Mouse (Mus musculus): ENCODE results near the gene Ezr.
"Not testable (repeated sequence)": the region's sequence is repeated elsewhere in the genome, so short reads cannot be mapped to it uniquely, and the experiment has no call there.

Gene Ezr

DNA sequence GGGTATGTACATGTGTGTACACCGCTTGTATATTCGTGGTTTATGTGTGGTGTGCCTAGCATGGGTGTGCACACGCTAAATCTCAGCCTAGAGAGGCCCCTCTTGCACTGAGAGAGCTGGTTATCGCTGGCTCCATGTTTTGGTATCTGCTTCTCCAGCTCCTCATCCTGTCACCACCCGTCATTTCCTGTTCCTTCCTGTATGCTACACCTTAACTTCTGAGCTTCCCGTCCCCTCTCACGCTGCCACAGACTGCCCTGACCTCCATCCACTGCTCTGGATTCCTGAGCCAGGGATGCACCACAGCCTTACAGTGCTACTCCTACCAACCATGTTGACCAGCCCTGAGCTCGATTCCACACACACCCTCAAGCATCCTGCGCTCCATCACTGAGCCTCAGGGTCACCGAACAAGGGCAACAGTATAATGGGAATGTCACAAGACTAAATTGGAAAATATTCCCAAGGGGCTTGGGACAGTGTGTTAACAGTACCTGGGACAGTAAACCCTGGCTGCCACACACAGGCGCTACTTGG, 39.5 kb downstream of the Ezr start:
- DNase-seq (ENCODE audit: low spot score in 2 of 2) = no peak

DNA sequence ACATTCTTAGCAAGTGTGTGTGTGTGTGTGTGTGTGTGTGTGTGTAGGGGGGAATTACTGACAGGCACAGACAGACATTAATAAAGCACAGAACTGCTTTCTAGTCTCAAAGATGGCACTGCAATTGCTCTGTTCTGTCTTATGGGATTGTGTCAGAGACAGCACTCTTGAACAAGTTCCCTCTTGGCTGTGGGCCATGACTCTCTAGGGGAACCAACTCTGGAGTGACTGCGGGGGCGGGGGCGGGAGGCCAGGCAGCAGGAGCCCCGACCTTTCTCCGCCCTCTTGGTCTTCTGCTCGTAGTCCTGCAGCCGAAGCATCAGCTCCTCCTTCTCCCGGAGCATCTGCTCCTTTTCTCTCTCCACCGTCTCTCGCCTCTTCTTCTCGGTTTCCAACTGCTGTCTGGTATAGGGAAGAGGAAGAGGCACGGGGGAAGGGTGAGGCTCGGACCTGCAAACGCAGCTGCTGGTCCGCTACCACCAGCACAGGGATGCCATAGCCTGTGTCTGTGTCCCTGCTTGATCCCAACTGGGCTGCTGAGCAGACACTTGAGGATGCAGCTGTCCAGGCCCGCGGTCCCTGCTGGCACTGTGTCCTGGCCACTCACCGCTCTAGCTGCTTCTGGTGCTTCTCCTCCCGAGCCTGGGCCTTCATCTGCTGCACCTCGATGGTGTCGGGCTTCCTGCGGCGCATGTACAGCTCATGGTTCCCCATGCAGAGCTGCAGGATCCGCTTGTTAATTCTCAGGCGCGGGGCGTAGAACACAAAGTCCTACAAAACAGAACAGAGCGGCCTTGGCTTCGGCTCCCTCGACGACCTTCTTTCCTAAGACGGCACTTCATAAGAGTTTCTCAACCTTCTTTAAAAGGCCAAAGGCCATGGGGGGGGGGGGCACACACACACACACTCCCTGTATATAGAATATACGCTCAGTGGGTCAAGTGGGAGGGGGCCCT, 40.2 kb downstream of the Ezr start:
- no peak for DNase-seq (ENCODE audit: low spot score in 2 of 2)

DNA sequence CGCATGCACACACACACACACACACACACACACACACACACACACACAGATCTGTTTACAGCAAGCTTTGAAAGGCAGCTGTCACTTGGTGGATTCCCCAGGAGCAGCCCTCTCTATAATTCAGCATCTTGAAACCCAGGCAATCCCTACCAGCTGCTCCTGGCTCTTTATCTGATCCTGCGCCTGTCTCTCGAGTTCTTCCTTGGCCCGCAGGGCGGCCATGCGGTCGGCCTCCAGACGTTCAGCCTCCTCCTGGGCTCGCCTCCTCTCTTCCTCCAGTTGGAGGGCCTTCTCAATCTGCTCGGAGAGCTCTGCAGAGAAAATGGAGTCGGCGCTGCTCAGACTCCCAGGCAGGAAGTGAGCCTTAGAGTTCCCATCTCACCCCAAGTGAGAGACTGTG, 41.3 kb downstream of the Ezr start:
- no peak for DNase-seq (ENCODE audit: low spot score in 2 of 2)

DNA sequence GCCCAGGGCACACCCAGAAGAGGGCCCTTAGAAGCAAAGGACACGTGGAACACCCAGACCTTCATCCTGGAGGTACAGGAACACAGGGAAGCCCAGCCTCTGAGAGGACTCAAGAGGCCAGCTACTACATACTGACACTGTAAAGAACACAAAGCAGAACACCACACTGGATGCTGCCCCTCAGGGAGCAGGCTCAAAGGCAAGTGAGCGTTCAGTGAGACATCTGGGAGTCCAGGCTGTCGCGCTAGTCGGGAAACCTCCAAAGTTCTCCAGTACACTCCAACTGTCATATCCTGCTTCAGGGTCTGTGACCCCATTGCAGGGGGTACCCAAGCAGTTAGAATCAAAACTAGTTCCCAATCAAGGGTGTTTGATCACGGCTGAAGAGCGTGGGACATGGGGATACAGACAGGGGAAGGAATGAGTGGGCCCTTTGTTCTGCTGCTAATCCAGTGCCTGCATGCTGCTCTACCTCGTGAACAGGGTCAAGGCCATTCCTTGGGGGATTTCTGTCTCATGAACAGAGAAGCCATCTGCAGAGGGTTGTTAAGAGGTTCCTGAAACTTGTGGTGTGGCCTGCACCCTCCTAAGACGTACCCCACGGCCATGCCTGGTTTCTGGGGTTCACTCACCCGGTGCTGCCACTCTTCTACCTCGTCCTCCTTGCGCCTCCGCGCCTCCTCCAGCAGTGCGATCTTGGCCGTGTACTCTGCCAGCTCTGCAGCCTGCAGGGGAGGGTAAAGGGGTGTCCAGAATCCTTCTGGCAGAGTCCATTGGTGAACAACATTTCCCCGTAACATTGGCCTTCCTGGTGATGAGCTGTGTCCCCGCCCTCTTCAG, 42.0 kb downstream of the Ezr start:
- no peak for DNase-seq (ENCODE audit: low spot score in 2 of 2)

DNA sequence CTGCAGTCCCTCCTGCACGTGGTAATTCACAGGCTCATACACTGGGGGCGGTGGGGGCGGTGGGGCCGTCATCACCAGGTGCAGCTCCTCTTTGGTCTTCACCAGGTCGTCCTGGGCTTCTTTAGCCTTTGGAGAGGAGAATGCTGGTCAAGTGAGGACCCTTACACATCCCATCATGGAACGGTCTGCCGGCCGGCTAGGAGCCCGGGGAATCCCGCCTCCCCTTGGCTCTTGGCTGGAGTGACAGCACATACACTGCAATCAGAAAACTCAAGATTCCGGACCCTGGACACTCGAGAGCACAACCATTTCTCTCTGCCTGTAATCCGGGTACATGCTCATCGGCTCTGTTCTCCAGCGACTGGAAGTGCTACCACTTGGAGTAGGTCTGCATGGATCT, 42.8 kb downstream of the Ezr start:
- DNase-seq (ENCODE audit: low spot score in 2 of 2) = no peak

DNA sequence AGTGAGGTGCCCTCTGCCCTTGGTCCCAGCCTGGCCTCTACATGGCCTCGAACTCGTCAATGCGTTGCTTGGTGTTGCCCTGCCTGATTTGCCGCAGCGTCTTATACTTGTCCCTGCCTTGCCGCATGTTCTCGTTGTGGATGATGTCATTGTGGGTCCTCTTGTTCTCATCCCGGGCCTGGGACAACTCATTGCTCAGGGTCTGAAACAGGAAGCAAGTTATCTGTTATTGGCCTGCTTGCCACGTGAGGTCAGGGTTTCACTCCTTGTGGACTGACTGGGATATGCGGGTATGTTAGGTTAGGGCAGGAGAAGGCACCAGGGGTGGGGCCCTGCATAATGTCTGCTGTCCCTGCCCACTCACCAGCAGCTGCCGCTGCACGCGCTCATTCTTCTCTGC, 43.3 kb downstream of the Ezr start:
- no peak for DNase-seq (ENCODE audit: low spot score in 2 of 2)

DNA sequence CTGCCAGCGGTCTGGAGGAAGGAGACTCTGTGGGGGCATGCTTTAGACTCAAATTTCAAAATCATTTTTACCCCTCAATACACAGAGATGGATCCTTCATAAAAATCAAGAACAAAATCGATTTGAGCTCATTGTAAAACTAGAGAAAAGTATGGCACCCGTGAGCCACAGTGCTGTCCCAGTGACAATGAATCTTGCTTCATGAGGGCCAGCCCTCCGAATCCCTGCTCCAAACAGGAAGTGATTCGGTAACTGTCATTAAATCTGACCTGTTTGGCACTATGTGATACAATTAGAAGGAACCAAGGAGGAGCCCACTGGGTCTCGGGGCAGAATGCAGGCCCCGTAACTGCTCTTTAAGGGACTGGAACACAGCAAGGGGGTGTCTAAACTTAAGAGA, 43.7 kb downstream of the Ezr start:
- no peak for DNase-seq (ENCODE audit: low spot score in 2 of 2)

DNA sequence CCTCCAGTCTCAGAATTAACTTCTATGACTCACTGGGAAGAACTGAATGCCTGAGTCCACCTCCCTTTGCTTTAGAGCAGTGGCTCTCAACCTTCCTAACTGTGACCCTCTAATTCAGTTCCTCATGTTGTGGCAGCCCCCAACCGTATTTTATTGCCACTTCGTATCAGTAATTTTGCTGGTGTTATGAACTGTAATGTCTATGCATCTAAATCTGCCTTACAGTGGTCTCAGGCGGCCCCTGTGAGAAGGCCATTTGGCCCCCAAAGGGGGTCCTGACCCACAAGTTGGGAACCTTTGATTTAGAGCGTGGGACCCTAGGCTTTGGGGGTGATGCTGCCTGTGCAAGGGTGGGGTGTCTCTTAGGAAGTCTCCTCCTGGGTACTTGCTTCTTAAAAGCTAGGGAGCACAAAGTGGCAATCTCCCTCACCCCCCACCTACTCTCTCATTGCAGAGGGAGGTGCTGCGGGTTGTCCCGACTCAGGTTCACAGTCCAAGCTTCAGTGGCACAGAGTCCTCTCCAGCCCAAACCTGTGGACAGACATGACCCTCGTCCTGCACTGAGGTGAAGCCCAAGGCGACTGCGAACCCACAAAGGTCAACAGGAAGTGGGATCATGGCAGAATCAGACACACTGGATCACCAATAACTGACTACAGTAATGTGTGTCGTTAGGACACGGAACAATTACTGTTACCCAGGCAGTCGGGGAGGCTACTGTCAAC, 45.1 kb downstream of the Ezr start:
- no peak for DNase-seq (ENCODE audit: low spot score in 2 of 2)

DNA sequence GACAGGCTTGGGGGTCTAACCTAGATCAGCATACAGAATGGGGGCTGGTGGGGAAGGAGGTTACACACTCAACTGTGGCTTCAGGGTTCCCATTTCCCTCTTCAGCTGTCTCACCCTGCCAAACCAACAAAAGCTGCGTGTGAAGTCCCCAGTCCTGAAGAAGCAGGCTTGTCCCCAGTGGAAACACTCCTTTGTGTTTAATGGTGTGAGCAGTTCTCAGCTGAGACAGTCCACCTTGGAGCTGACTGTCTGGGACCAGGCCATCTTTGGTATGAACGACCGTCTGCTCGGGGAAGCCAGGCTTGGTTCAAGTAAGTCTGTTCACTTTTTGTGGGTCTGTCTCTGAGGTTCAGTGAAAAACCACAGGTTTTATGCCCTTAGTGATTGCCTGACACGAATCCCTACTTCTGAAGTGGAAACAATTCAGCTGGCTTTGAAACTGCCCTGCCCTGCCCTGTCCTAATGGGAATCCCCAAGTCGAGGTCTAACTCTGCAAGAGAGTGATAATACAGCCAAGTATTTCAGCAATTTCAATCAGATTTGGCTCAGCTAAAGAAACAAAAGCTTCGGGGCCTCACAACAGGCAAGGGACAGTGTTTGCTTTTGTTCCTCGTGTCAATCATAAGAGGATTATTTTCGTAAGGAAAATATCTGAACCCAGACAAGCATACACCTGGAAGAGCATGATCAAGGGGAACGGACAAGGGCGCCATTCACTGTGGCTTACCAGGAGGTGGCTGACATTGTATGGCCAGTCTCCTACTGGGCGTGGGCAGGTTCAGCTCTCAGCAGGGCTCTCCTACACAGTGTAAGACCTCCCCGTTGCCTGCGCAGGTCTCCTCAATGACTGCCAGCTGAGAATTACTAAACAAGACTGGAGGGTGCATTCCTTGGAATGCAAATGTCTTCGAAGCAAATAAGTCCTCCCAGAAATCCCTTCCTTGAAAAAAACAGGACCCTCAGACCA, 46.0 kb downstream of the Ezr start:
- no peak for DNase-seq (ENCODE audit: low spot score in 2 of 2)

DNA sequence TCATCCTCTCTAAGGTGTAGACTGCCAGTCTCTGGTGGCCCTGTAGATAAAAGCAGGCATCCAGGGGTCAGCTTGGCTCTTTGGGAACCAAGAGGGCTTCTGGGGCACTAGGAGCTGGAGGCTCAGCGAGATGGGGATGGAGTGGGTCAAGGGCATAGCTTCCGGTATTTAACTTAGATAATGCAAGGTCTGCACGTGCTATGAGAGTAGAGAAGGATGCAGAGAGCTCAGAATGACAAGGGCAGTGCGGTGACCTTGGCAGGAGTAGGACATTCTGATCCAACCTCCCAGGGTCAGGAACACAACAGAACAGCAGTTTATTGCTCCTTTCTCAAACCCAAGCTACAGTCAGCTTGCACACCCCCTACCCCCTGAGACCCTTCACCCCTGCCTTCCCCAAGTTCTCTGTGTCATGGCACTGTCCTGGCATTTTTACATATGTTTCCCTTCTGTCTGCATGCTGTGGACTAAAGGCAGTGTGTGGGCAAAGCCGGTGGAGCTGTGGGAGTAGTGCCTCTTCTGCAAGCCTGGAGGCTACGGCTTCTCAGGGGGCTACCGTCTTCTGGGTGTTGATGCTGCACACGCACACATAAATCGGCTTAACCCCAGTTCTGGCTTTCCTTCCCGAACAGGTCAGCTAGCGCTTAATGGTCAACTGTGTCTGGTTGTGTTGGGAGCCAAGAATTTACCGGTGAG, 47.7 kb downstream of the Ezr start:
- DNase-seq (ENCODE audit: low spot score in 2 of 2) = no peak

DNA sequence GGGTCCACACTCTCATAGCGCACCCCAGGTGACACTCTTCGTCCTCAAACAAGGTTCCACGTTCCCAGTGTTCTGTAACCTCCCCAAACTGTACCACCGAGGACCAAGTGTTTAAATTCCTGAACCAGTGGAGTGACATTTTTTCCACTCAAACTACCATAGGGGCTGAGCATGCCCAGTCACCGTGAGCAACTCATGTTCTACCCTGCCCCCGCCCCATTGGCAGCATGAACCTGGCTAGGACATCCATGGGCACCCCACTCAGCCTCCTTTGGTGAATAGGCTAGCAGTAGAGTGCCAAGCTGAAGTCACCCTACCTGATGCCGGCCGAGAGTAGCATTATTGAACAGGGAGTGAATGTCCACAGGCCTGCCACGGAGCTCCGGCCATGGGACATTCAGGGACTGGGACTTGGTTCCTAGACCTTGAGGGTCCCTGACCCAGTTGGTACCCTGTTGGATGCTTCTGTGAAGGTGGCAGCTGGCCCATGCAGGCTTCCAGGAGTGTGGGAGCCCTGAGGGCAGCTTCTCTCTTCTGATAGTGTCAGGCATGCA, 49.2 kb downstream of the Ezr start:
- no peak for DNase-seq (ENCODE audit: low spot score in 2 of 2)

DNA sequence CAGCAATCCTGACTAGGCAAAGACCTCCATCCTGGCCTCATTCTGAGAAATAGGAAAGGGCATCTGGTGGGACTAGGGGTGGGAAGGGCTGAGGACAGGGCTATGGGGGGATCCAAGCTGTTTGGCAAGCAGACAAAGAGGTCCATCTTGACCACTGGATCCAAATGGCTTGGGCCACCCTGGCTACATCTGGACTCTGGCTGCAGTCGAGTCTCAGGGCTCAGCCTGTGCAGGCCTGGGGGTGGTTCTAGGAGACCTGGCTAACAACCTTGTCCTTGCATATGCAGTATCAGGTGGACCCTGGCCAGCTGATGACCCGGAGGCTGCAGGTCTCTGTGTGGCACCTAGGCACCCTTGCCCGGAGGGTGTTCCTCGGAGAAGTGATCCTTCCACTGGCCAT, 49.9 kb downstream of the Ezr start:
- no peak for DNase-seq (ENCODE audit: low spot score in 2 of 2)

DNA sequence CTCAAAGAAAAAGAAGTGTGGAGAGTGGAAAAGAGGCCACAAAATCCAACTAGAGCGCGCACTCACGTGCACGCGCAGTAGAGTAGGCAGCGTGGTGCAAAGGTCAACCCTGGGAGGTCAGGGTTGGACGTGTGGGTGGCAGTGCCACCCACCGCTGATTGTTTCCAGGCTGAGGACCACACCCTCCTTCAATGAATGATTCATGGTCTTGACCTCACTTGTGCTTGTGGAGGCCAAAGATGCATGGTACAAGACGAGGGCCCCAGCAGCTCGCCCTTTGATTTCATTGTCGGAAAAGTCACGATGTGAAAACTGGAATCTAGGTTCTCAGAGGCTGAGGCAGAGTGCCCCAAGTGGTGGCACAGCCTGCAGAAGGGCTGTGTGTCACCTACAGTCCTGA, 51.0 kb downstream of the Ezr start:
- DNase-seq (ENCODE audit: low spot score in 2 of 2) = no peak

DNA sequence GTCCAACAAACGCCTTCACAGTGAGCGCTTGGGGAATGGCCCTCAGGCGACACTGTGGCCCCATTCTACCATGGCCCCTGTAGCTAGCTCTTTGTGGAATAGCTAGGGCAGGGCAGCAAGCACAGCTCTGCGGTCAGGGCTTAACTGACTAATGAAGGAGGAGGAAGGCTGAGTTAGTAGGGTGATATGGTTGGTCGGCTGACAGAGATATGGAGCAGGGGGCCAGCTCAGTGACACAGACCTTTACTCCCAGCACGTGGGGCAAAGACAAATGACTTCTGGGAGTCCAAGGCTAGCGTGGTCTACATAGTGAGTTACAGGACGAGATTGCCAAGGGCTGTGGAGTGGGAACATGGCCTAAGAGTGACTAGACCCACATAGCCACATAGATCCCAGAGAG, 51.5 kb downstream of the Ezr start:
- no peak for DNase-seq (ENCODE audit: low spot score in 2 of 2)

DNA sequence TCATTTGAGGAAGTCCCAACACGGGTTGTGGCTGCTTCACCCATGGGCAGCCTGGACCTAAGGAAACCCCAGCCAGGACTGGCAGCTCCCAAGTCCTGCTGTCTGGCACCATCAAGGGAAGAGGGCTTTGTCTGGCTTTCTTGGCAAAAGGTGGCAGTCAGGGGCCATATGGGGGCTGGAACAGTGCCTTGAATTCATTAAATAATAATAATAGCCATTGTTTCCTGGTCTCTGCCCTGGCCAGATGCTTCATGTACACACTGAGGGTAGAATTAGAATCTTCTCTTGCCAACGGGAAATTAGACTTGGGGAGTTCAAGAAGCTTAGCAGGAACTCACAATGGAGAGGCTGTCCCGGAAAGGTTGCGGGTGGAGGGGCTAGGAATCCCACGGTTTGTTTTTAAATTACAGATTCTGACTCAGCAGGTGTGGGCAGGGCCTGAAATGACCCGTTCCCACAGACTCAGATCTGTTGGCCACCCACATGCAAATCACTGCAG, 53.3 kb downstream of the Ezr start:
- no peak for DNase-seq (ENCODE audit: low spot score in 2 of 2)

DNA sequence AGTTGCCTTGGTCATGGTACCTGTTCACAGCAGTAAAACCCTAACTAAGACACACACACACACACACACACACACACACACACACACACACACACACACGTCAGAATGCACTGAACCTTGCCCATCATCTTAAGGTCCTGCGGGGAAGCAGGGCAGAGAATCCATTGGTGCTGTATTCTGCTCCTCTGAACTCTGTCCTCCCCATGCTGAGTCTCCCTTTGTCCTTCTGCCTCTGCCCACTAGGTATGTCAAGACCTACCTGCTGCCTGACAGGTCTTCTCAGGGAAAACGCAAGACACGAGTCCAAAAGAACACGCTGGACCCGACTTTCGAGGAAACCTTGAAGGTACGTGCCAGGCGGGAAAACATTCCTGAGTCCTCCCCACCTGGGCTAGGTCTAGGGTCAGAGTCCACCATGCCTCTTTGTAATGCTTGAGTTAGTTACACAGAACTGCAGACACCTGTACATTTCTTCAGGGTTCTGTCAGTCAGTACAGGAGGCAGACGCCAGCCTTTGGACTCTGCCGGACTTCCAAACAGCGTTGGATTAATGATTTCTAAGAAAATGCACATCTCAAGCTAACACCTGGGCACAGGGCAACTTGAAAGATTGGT, 54.5 kb downstream of the Ezr start:
- DNase-seq (ENCODE audit: low spot score in 2 of 2) = no peak

DNA sequence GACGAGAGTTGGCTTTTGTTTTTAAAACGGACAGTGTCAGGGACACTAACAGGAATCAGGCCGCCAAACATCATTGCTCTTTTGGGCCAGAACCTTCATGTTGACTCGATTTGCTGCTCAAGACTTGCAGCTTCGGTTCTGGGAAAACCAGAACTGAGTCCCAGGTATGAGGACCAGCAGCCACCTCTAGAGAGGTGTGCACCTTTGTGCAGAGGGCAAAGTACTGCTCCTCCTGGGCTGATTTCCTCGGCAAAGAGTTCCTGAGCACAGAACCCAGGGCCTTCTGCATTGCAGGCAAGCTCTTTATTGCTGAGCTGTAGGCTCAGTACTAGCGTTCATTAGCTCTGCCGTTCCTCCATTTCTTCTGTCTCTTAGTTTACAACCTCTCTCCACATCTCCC, 68.6 kb downstream of the Ezr start:
- DNase-seq (ENCODE audit: low spot score in 2 of 2) = not testable (repeated sequence)

DNA sequence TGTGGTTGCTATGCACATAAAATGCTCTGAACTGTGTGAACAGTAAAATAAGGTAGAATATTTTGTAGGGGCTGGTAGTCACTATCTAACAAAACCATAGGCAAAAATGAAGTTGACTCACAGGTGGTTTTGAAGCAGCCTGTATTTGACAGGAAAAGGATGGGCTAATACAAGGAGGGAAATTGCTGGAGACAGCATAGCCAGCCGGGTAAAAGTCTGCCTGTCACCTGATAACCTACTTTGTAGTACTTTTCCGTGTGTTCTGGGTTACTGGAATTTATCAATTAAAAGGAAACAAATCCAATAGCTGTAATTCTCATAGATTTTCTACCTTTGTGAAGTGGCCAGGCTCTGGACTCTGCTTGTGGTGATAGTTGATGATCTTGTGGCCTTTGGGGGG, 69.1 kb downstream of the Ezr start:
- not testable (repeated sequence) for DNase-seq (ENCODE audit: low spot score in 2 of 2)

DNA sequence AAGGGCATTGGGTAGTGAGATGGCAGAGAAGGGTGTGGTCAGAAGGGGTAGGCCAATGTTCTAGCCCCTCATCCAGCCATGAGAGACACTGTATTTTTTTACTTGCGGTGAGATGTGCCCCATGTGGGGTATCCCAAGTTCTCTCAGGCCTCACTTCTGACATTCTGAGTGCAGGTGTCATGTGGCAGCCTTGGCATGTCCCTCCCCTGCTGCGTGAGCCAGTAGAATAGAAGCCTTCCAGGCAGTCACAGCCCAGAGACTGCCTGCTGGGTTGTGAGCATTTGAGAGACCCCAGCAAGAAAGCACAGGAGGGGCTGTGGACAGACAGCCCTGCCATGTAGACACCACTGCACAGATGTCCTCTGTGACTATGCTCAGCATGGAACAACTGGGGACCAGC, 74.4 kb downstream of the Ezr start:
- DNase-seq (ENCODE audit: low spot score in 2 of 2) = not testable (repeated sequence)
